8 mouse cellular contexts compared by ENCODE assay signal in the genomic region with DNA sequence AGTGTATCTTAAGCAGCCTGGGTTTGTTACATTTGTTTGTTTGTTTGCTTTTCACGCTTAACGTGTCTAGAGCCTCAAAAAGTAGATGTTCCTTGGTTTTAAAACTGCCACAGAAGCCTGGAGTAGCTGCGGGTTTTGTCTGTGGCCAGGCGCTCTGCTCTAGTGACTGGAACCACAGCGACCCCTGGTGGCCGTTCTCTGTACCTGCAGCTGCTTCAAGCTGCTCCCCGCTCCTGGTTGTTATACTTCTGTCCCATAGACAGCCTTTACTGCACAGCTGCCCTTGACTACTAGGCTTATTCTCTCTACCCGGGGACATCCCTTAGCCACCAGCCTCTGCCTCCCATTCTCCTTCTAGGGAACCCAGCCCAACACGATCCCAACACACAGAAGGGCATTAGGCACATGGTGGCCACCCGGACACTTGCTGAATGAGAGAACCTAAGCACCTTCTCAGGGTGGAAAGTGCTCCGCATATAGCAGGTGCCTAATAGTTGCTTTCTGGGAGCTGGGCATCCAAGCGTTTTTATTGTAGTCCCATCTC.
DNase-seq lines count a peak whose midpoint lies in the region; ATAC-seq and TF ChIP-seq lines count a peak whose summit lies in the region.

No protein-coding gene starts in this region.

- TF ChIP-seq CTCF in cerebellum, adult 2 months (IDR thresholded peaks at IDR 0.05; ENCODE audit: borderline replicate concordance, insufficient read depth, low read depth, low read length), result peak; percentile 93
- peak; percentile 98 for TF ChIP-seq CTCF in lung, embryonic 14.5 days (IDR thresholded peaks at IDR 0.05; ENCODE audit: low read depth)

- H3K9me3 ChIP-seq in lung, embryonic 14.5 days (ENCODE audit: low read depth, low read length), result no peaks in the 10 kb centered on the region

- no peak for ATAC-seq in lung, embryonic 14.5 days (ENCODE audit: insufficient read depth)
- no peak for ATAC-seq in activated CD4-positive, CD25-positive, alpha-beta regulatory T cell, adult 4 months

- WGBS in cerebellum, adult 2 months, result 13% methylated on average over 12 of the region's 12 CpGs
- WGBS in lung, embryonic 14.5 days, result 15% methylated on average over 12 of the region's 12 CpGs

- H3K4me2 ChIP-seq in lung, embryonic 14.5 days, result no peak overlapping the region

- TF ChIP-seq POLR2A in cerebellum, adult 2 months (IDR thresholded peaks at IDR 0.05; ENCODE audit: borderline replicate concordance, insufficient read depth, low read length), result no peak

- H3K36me3 ChIP-seq in lung, embryonic 14.5 days (ENCODE audit: insufficient read depth), result no peaks in the 10 kb centered on the region

- no peaks in the 10 kb centered on the region for H3K27me3 ChIP-seq in cerebellum, adult 2 months (ENCODE audit: control insufficient read depth, insufficient read depth, low read length)
- no peaks in the 10 kb centered on the region for H3K27me3 ChIP-seq in lung, embryonic 14.5 days (ENCODE audit: insufficient read depth, low read length)

- peaks cover 12% of the 10 kb centered on the region; the same call in 1 of the 2 replicates for H3K4me1 ChIP-seq in cerebellum, adult 2 months (ENCODE audit: control insufficient read depth, insufficient read depth, low read length)
- peaks cover 5% of the 10 kb centered on the region; the same call in 1 of the 2 replicates for H3K4me1 ChIP-seq in lung, embryonic 14.5 days (ENCODE audit: insufficient read depth)

- DNase-seq in A20 (ENCODE audit: low read depth, low spot score) (peak; percentile 79), ES-CJ7 (ENCODE audit: low read depth, low spot score) (peak; percentile 82)
- peak; percentile 70 to 77 for DNase-seq in cerebellum, adult 2 months
- DNase-seq in forelimb bud, embryonic 11.5 days (ENCODE audit: low read depth, low spot score), result peak; percentile 79
- peak; percentile 83 for DNase-seq in kidney, postnatal 10 days
- DNase-seq in lung, embryonic 14.5 days, result peak; percentile 94
- DNase-seq in right cerebral cortex, adult 2 months (ENCODE audit: low spot score in 2 of 2), result peak; percentile 69 to 70

- H3K9ac ChIP-seq in lung, embryonic 14.5 days, result no peak overlapping the region

- H3K4me3 ChIP-seq in cerebellum, adult 2 months (replicated peaks; ENCODE audit: insufficient read depth, low read depth, low read length), result no peak overlapping the region
- no peak overlapping the region for H3K4me3 ChIP-seq in lung, embryonic 14.5 days (ENCODE audit: low read depth, low read length)

- no peak overlapping the region for H3K27ac ChIP-seq in cerebellum, adult 2 months (ENCODE audit: insufficient read depth, low read length)
- H3K27ac ChIP-seq in lung, embryonic 14.5 days (ENCODE audit: low read depth), result no peak overlapping the region
